Mouse (Mus musculus) thymus, adult 2 months (tissue): Measurements from ENCODE around the gene Plekhf1.
A peak's percentile ranks its signal among the peaks of the same experiment; 100 is the strongest.

Source experiments
- CTCF ChIP-seq: fragments of 200-500 bp; IDR thresholded peaks from 2 replicates; pipeline ENCODE4 v1.5.1; 2012; ENCODE audit warnings: mild to moderate bottlenecking, control low read depth, low read length, moderate library complexity, borderline replicate concordance; ENCODE audit not compliant: control insufficient read depth, poor library complexity, insufficient read depth; ENCODE audit errors: extremely low read depth
- POLR2A ChIP-seq: fragments of 200-500 bp; IDR thresholded peaks from 2 replicates; pipeline ENCODE4 v1.6.1; 2012; ENCODE audit warnings: mild to moderate bottlenecking, low read length, control low read depth, moderate library complexity; ENCODE audit not compliant: control insufficient read depth, poor library complexity, insufficient read depth; ENCODE audit errors: extremely low read depth

GRCm38 (mm10) chr7:38183709-38184417 is 44.0 kb downstream of the Plekhf1 start:
- TF ChIP-seq CTCF (no peak), POLR2A (peak; percentile 81; the same call in 1 of the 2 replicates)
